Mouse (Mus musculus) liver, adult 2 months (tissue): ENCODE measurements at regions not wholly inside any gene's neighbourhood (a gene's known extent, or its start where the extent isn't known, plus 50 kb on each side); places are given as distances from the start of the nearest gene placed in this dataset.

Experiments
- CTCF ChIP-seq: fragments of 200-500 bp; IDR thresholded peaks from 2 replicates; pipeline ENCODE4 v1.5.1; 2011; ENCODE audit warnings: low read depth, low read length, control low read depth
- POLR2A ChIP-seq: fragments of 200-500 bp; IDR thresholded peaks from 2 replicates; pipeline ENCODE4 v1.6.1; 2011; ENCODE audit warnings: low read length, control low read depth; ENCODE audit not compliant: insufficient read depth; ENCODE audit errors: extremely low read depth

GRCm38 (mm10) chr8:9042835-9043792 lies 352.8 kb upstream of the Arglu1 start:
- TF ChIP-seq CTCF (no peak), POLR2A (no peak)
